Mouse (Mus musculus): ENCODE results near the gene 2900026A02Rik.

DNA sequence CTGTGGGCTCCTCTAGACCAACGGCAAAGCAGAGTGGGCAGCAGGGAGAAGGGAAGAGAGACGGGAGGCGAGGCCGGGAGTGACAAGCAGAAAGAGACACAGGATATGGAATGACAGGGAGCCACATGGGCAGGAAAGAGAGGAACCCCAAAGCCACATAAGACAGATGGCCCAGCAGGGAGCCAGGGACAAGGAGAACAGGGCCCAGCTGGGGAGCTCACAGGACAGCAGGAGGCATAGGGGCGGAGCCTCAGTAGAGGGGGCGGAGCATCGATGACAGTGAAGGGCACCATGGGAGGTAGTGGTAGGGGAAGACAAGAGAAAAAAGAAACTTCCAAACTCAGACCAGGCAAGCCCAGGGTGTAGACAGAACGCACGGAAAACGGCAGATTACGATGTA is 55.6 kb downstream of the 2900026A02Rik start:
- TF ChIP-seq CTCF (IDR thresholded peaks at IDR 0.05; ENCODE audit: extremely low read depth, insufficient read length, insufficient replicate concordance, low read depth, low read length) (no peak), POLR2A (IDR thresholded peaks at IDR 0.05; ENCODE audit: low read depth, low read length) (no peak)

Measured in small intestine, adult 2 months (tissue).